Mouse (Mus musculus) c-Kit-positive CD71-negative TER-119-negative erythroid progenitor cells, embryonic 14.5 days (primary cell): ENCODE measurements around the gene 1110002E22Rik.

Experiments used
- DNase-seq: peaks from one replicate; pipeline ENCODE4 v3.0.0-alpha.2; 2013; ENCODE audit warnings: low read depth

Gene 1110002E22Rik

GRCm38 (mm10) chr3:138065930-138066329 lies 1.1 kb downstream of the 1110002E22Rik start:
- no peak for DNase-seq

GRCm38 (mm10) chr3:138066348-138066856 lies 1.6 kb downstream of the 1110002E22Rik start:
- DNase-seq: no peak

- DNase-seq: no peak
Measured at GRCm38 (mm10) chr3:138067288-138067687, 2.4 kb downstream of the 1110002E22Rik start, which contains the start of gene Gm5105. Gene Gm5105, minus strand, starts transcription at chr3:138067388.

- DNase-seq: no peak
Measured at GRCm38 (mm10) chr3:138068103-138068502, 3.3 kb downstream of the 1110002E22Rik start.

- no peak for DNase-seq
Measured at GRCm38 (mm10) chr3:138069756-138070511, 5.1 kb downstream of the 1110002E22Rik start.

GRCm38 (mm10) chr3:138071004-138071403 lies 6.2 kb downstream of the 1110002E22Rik start:
- no peak for DNase-seq

GRCm38 (mm10) chr3:138071476-138072073 lies 6.7 kb downstream of the 1110002E22Rik start:
- no peak for DNase-seq

- no peak for DNase-seq
Measured at GRCm38 (mm10) chr3:138074214-138074613, 9.4 kb downstream of the 1110002E22Rik start.

- no peak for DNase-seq
Measured at GRCm38 (mm10) chr3:138075209-138075608, 10.4 kb downstream of the 1110002E22Rik start.

GRCm38 (mm10) chr3:138077476-138078340 lies 12.9 kb downstream of the 1110002E22Rik start:
- no peak for DNase-seq

- DNase-seq: no peak
Measured at GRCm38 (mm10) chr3:138078701-138079100, 13.8 kb downstream of the 1110002E22Rik start.

GRCm38 (mm10) chr3:138083073-138083637 lies 18.3 kb downstream of the 1110002E22Rik start:
- DNase-seq: no peak

GRCm38 (mm10) chr3:138083896-138084295 lies 19.0 kb downstream of the 1110002E22Rik start:
- no peak for DNase-seq

GRCm38 (mm10) chr3:138095301-138095700 lies 30.4 kb downstream of the 1110002E22Rik start:
- DNase-seq: no peak

GRCm38 (mm10) chr3:138095718-138096117 lies 30.9 kb downstream of the 1110002E22Rik start:
- DNase-seq: no peak

- no peak for DNase-seq
Measured at GRCm38 (mm10) chr3:138096263-138097028, 31.6 kb downstream of the 1110002E22Rik start.

GRCm38 (mm10) chr3:138097718-138098117 lies 32.9 kb downstream of the 1110002E22Rik start:
- DNase-seq: no peak

- DNase-seq: no peak
Measured at GRCm38 (mm10) chr3:138101936-138102335, 37.1 kb downstream of the 1110002E22Rik start.

GRCm38 (mm10) chr3:138103690-138104089 lies 38.8 kb downstream of the 1110002E22Rik start:
- no peak for DNase-seq

- no peak for DNase-seq
Measured at GRCm38 (mm10) chr3:138105056-138105455, 40.2 kb downstream of the 1110002E22Rik start.

- no peak for DNase-seq
Measured at GRCm38 (mm10) chr3:138106887-138107286, 42.0 kb downstream of the 1110002E22Rik start.
